Mouse (Mus musculus) CH12.LX (cell line): ENCODE data around the gene Gm17490.

Experiments
- CTCF ChIP-seq, 2 experiments: IDR thresholded peaks in 1 of 2; conservative IDR thresholded peaks in 1 of 2; 2 replicates each; pipeline ENCODE4 v1.5.1; 2011 to 2012; ENCODE audit warnings: low read depth in 2 of 2, low read length in 2 of 2, improper control_type of control experiment in 1 of 2, inconsistent platforms in 1 of 2, mild to moderate bottlenecking in 1 of 2, moderate library complexity in 1 of 2
- NELFE ChIP-seq: IDR thresholded peaks from 2 replicates; pipeline ENCODE4 v1.6.1; 2011; ENCODE audit warnings: low read depth, low read length, improper control_type of control experiment
- PAX5 ChIP-seq: IDR thresholded peaks from 2 replicates; pipeline ENCODE4 v1.6.1; 2012; ENCODE audit warnings: low read length, inconsistent platforms, mixed read lengths
- POLR2A ChIP-seq: IDR thresholded peaks from 2 replicates; pipeline ENCODE4 v1.6.1; 2011; ENCODE audit warnings: low read depth, mild to moderate bottlenecking, improper control_type of control experiment, low read length

DNA sequence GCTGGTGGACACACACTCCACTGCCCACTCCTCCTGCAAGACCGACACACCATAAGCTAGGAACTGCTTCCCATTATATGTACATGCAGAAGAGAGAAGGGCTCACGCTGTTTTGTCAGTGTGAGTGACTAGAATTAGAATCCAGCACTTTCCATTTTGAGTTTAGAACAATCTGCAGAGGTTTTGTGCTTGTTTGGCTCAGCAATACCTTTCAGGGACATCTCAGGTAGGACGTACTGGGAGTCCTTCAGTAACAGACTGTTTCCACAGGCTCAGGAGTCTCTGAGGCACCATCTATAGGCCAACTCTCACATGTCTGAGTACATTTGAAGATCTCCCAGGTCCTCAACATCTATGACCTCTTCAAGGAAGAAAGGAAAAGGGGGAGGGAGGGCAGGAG, 26.1 kb upstream of the Gm17490 start:
- TF ChIP-seq NELFE: no peak
- TF ChIP-seq CTCF (conservative IDR thresholded peaks at IDR 0.05 in 1 of 2, IDR thresholded peaks at IDR 0.05 in 1 of 2; ENCODE audit: low read depth in 2 of 2, low read length in 2 of 2): no peak
- no peak for TF ChIP-seq PAX5
- no peak for TF ChIP-seq POLR2A
